Mouse (Mus musculus) kidney, adult 2 months (tissue): ENCODE measurements around the gene Sycn.

Source experiments
- CTCF ChIP-seq: fragments of 200-500 bp; conservative IDR thresholded peaks from 2 replicates; pipeline ENCODE4 v1.5.1; 2011; ENCODE audit warnings: low read depth, mild to moderate bottlenecking, control low read depth, low read length, moderate library complexity, mixed read lengths; ENCODE audit not compliant: insufficient read depth, insufficient read length
- POLR2A ChIP-seq: fragments of 200-500 bp; IDR thresholded peaks from one replicate; pipeline ENCODE4 v1.6.1; 2011; ENCODE audit warnings: low read depth, low read length, control low read depth

DNA sequence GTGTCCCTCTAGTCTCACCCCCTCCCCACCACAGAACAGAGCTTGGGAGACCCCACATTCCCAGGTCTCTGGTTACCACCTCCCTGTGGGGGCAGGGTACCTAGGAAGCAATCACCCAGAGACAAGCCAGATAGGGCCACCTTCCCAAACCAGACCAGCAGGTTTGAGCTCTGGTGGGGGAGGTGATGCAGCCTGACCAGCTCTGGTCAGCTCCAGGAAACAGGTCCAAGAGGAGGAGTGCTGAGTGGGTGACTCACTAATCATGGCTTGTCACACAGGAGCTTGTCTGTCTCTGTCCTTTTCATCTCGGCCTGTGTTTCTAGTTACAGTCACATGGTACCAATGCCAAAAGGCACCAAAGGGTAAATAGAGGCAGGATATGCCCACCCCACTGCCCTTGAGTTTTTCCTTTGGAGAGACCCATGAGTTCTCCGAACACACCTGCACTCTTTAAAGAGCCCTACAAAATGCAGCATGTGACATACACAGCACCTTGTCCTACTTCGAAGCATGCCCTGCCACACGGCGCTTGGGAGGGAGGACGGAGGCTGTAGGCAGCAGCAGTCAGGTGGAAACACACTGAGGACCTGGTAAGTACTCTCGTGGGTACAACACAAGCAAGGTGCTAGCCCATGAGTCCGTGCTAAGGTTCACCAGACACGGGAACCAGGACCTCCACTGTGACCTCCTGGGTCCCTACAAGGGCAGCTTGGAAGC, 37.3 kb downstream of the Sycn start:
- TF ChIP-seq POLR2A (no peak), CTCF (no peak)
